10 mouse cellular contexts compared by ENCODE assay signal in the genomic region with DNA sequence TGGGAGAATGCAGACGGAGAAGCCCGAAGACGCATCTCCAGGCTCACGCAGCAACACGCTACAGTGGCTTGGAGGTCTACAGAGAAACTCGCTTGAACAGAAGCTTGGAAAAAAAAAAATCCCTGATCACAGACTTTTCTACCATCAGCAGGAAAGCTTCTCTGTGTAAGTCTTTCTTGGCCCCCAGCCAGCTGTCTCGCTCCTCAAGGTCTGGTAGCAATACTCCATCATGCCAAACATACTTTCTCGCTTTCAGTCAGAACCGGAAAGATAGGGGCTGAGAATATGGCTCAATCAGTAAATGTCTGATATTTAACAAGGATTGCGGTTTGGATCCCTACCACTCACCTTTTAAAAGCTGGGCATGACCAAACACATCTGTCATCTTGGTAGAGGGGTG.
DNase-seq lines count a peak whose midpoint lies in the region; ATAC-seq and TF ChIP-seq lines count a peak whose summit lies in the region.
"Had no signal": no experiment of that assay in that cellular context is flagged by ENCODE, and none has a peak within 500 bp of the region (broad histone marks: within the 10 kb centered on the region; RNA-seq: fewer than 3 reads in every experiment).

No protein-coding gene starts in this region.

- H3K4me2 ChIP-seq in lung, embryonic 14.5 days: no peak overlapping the region
- H3K4me2 ChIP-seq in hindbrain, embryonic 13.5 days: no peak overlapping the region

- H3K27me3 ChIP-seq in lung, embryonic 14.5 days (ENCODE audit: insufficient read depth, low read length): no peaks in the 10 kb centered on the region
- H3K27me3 ChIP-seq in hindbrain, embryonic 13.5 days: no peaks in the 10 kb centered on the region

- no peak overlapping the region for H3K9ac ChIP-seq in lung, embryonic 14.5 days
- H3K9ac ChIP-seq in hindbrain, embryonic 13.5 days: no peak overlapping the region

- no peaks in the 10 kb centered on the region for H3K4me1 ChIP-seq in lung, embryonic 14.5 days (ENCODE audit: insufficient read depth)
- no peaks in the 10 kb centered on the region for H3K4me1 ChIP-seq in hindbrain, embryonic 13.5 days (replicated peaks)

- no peak for DNase-seq in frontal cortex, postnatal 25 days (ENCODE audit: low spot score in 2 of 2)
- DNase-seq in lung, embryonic 14.5 days: peak; percentile 81
- DNase-seq in lung, adult 18-20 months: no peak
- DNase-seq in adrenal gland, postnatal 4 days (ENCODE audit: low spot score in 2 of 2): peak; percentile 13 to 40
- DNase-seq in right cerebral cortex, postnatal 10 days (ENCODE audit: low spot score in 2 of 2): peak; percentile 51 to 64
- DNase-seq in spleen, adult 18-20 months: no peak
- DNase-seq: cerebellum, adult 9-11 months had no signal

- TF ChIP-seq CTCF in lung, embryonic 14.5 days (IDR thresholded peaks at IDR 0.05; ENCODE audit: low read depth): no peak

- WGBS in lung, embryonic 14.5 days: 64% methylated on average over 10 of the region's 10 CpGs
- 86% methylated on average over 10 of the region's 10 CpGs for WGBS in hindbrain, embryonic 13.5 days

- H3K9me3 ChIP-seq in lung, embryonic 14.5 days (ENCODE audit: low read depth, low read length): no peaks in the 10 kb centered on the region
- 0 out of 2 replicates have a peak, but pooled peaks cover 3% of the 10 kb centered on the region for H3K9me3 ChIP-seq in hindbrain, embryonic 13.5 days

- ATAC-seq in frontal cortex, adult (ENCODE audit: low TSS enrichment): peak; percentile 44; the same call in 1 of the 2 replicates
- peak; percentile 28; the same call in 1 of the 2 replicates for ATAC-seq in lung, embryonic 14.5 days (ENCODE audit: insufficient read depth)
- ATAC-seq in hindbrain, embryonic 13.5 days (ENCODE audit: low FRiP score): no peak
- ATAC-seq: hindbrain, embryonic 16.5 days had no signal

- no peak overlapping the region for H3K27ac ChIP-seq in lung, embryonic 14.5 days (ENCODE audit: low read depth)
- H3K27ac ChIP-seq in hindbrain, embryonic 13.5 days: no peak overlapping the region

- H3K4me3 ChIP-seq in lung, embryonic 14.5 days (ENCODE audit: low read depth, low read length): no peak overlapping the region
- no peak overlapping the region for H3K4me3 ChIP-seq in hindbrain, embryonic 13.5 days

- H3K36me3 ChIP-seq in lung, embryonic 14.5 days (ENCODE audit: insufficient read depth): no peaks in the 10 kb centered on the region
- no peaks in the 10 kb centered on the region for H3K36me3 ChIP-seq in hindbrain, embryonic 13.5 days

Comparison
In these comparisons a context has a peak if more than half of its experiments do, and no peak if none do; other contexts are left out.
1. DNase-seq: peak in lung, embryonic 14.5 days (single experiment), adrenal gland, postnatal 4 days (2 of 2) and right cerebral cortex, postnatal 10 days (2 of 2); none in frontal cortex, postnatal 25 days (0 of 2), lung, adult 18-20 months (0 of 2) and spleen, adult 18-20 months (0 of 2).